Mouse (Mus musculus) adrenal gland, postnatal 14 days (tissue): Measurements from ENCODE around the gene Tns1. TPM values are rescaled to one million over a fixed set of nuclear protein-coding genes. Genes with fewer than 3 reads are reported as not detected.

ENCODE experiments used
- total RNA-seq: library from RNA; stranded (reverse); gene quantifications from 2 replicates; pipeline ENCODE4 v1.2.3, GENCODE M21; 2021

Tns1 gene
- total RNA-seq, 1 experiment from 2014 or later: 325 TPM

Other genes with a start within 250 kb of the Tns1 start
- 3.6 and 4.1 TPM in 2 replicates for gene Rufy4, start 1.1 kb upstream of the Tns1 start, total RNA-seq
- gene Cxcr2, start 29.5 kb upstream of the Tns1 start, total RNA-seq: 0.19 and 1.8 TPM in 2 replicates
- gene Cxcr1, start 70.2 kb upstream of the Tns1 start, total RNA-seq: not detected in 2 replicates
- gene Arpc2, start 111.6 kb upstream of the Tns1 start, total RNA-seq: 177 and 194 TPM in 2 replicates
- gene Gpbar1, start 154.1 kb upstream of the Tns1 start, total RNA-seq: not detected in 2 replicates
- 155 and 165 TPM in 2 replicates for gene Aamp, start 160.3 kb upstream of the Tns1 start, total RNA-seq
- 111 and 115 TPM in 2 replicates for gene Pnkd, start 160.5 kb upstream of the Tns1 start, total RNA-seq
- 66.7 and 82.3 TPM in 2 replicates for gene Tmbim1, start 181.2 kb upstream of the Tns1 start, total RNA-seq
- gene Catip, start 237.7 kb upstream of the Tns1 start, total RNA-seq: 0.15 and 0.45 TPM in 2 replicates